Mouse (Mus musculus) small intestine, adult 2 months (tissue): ENCODE measurements at regions not wholly inside any gene's neighbourhood (a gene's known extent, or its start where the extent isn't known, plus 50 kb on each side); places are given as distances from the start of the nearest gene placed in this dataset.

Experiments
- H3K27ac ChIP-seq: fragments of 200-500 bp; 2 replicates; pipeline ENCODE4 v1.5.1; 2012; ENCODE audit warnings: low read depth, low read length, control low read depth, inconsistent platforms; ENCODE audit not compliant: insufficient read depth
- H3K27me3 ChIP-seq: fragments of 200-500 bp; 2 replicates; pipeline ENCODE4 v1.6.1; 2012; ENCODE audit warnings: mild to moderate bottlenecking, moderate library complexity, low read length, inconsistent platforms; ENCODE audit not compliant: control insufficient read depth, insufficient read depth
- H3K36me3 ChIP-seq: fragments of 200-500 bp; 2 replicates; pipeline ENCODE4 v1.6.1; 2012; ENCODE audit warnings: mild to moderate bottlenecking, low read length, control low read depth, inconsistent platforms; ENCODE audit not compliant: control insufficient read depth, insufficient read depth
- H3K4me1 ChIP-seq: fragments of 200-500 bp; 2 replicates; pipeline ENCODE4 v1.6.1; 2012; ENCODE audit warnings: low read length, inconsistent platforms, mixed read lengths; ENCODE audit not compliant: control insufficient read depth, insufficient read depth, insufficient read length
- H3K4me3 ChIP-seq: fragments of 200-500 bp; 2 replicates; pipeline ENCODE4 v1.5.1; 2012; ENCODE audit warnings: low read depth, mild to moderate bottlenecking, control low read depth, inconsistent platforms, low read length, moderate library complexity
- CTCF ChIP-seq: fragments of 200-500 bp; IDR thresholded peaks from 2 replicates; pipeline ENCODE4 v1.5.1; 2012; ENCODE audit warnings: low read depth, mild to moderate bottlenecking, control low read depth, inconsistent platforms, low read length, moderate library complexity, mixed read lengths; ENCODE audit not compliant: insufficient replicate concordance, insufficient read length; ENCODE audit errors: extremely low read depth
- POLR2A ChIP-seq: fragments of 200-500 bp; IDR thresholded peaks from 2 replicates; pipeline ENCODE4 v1.6.1; 2012; ENCODE audit warnings: low read depth, mild to moderate bottlenecking, control low read depth, inconsistent platforms, low read length, moderate library complexity
- whole genome bisulfite sequencing: fragments of 180-500 bp; shearing (Covaris S2); methylation state at CpG from one replicate; pipeline ENCODE4 v1.1.7; 2018; 5-methylcytosine and 5-hydroxymethylcytosine counted together

GRCm38 (mm10) chr19:26938911-26939310 lies 53.2 kb downstream of the Gm815 start:
- H3K4me1 ChIP-seq: no peaks in the 10 kb centered on the region
- H3K36me3 ChIP-seq: no peaks in the 10 kb centered on the region
- TF ChIP-seq POLR2A (no peak), CTCF (no peak)
- 87% methylated on average over 8 of the region's 8 CpGs for WGBS
- no peaks in the 10 kb centered on the region for H3K27me3 ChIP-seq
- no peak overlapping the region for H3K4me3 ChIP-seq
- no peak overlapping the region for H3K27ac ChIP-seq

DNA sequence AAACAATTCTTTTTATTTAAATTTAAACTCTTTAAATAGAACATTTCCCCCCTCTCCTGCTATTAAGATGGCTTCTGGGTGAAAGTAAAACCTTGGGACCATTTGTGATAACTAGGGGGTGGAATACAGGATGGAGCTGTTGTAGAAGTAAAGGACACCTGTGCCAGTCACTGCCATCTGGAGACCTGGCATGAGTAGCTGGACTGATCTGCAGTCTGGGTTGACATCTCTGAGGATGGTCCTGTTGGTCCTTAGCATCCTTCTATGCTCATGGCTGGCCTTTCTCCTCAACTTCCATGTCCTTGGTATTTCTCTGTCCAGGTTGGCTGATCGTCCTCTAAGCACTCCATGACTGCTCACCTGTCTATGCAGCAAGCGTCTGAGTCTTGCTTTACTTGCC lies 58.3 kb downstream of the Gm815 start:
- no peak overlapping the region for H3K4me3 ChIP-seq
- no peaks in the 10 kb centered on the region for H3K4me1 ChIP-seq
- H3K27ac ChIP-seq: no peak overlapping the region
- 72% methylated on average over 2 of the region's 2 CpGs for WGBS
- H3K27me3 ChIP-seq: no peaks in the 10 kb centered on the region
- TF ChIP-seq POLR2A: no peak
- TF ChIP-seq CTCF: no peak
- H3K36me3 ChIP-seq: no peaks in the 10 kb centered on the region

- H3K36me3 ChIP-seq: no peaks in the 10 kb centered on the region
- no peaks in the 10 kb centered on the region for H3K4me1 ChIP-seq
- H3K27ac ChIP-seq: no peak overlapping the region
- no peak overlapping the region for H3K4me3 ChIP-seq
- 28% methylated on average over 3 of the region's 3 CpGs for WGBS
- TF ChIP-seq CTCF (no peak), POLR2A (no peak)
- no peaks in the 10 kb centered on the region; the same call in 1 of the 2 replicates for H3K27me3 ChIP-seq
These were observed 60.9 kb downstream of the Gm815 start for GRCm38 (mm10) chr19:26946562-26946961.

DNA sequence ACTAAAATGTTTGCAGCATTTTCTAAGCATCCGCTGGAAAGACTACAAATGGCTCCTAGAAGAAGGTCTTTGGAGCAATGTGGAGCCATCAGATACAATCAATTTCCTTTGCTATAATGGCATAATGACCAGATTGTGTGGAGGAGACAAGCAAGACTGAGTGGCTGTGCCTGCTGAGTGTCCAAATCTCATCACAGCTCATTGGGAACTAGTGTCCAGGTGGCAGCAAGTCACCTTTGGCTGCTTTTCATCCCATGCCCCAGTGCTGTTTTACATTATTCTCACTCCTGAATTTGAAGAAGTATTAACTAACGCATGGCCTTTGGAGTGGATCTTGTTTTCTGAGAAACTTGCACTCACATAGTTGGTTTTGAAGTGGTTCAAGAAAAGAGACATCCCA lies 62.8 kb downstream of the Gm815 start:
- Histone ChIP-seq H3K27ac (no peak overlapping the region), H3K4me3 (no peak overlapping the region), H3K36me3 (no peaks in the 10 kb centered on the region), H3K27me3 (no peaks in the 10 kb centered on the region; the same call in 1 of the 2 replicates), H3K4me1 (no peaks in the 10 kb centered on the region)
- no peak for TF ChIP-seq CTCF
- no peak for TF ChIP-seq POLR2A
- WGBS: 91% methylated on average over 2 of the region's 2 CpGs

- Histone ChIP-seq H3K4me3 (no peak overlapping the region), H3K4me1 (no peaks in the 10 kb centered on the region), H3K27ac (no peak overlapping the region), H3K27me3 (no peaks in the 10 kb centered on the region; the same call in 1 of the 2 replicates), H3K36me3 (no peaks in the 10 kb centered on the region)
- WGBS: 91% methylated on average over 4 of the region's 4 CpGs
- TF ChIP-seq CTCF (no peak), POLR2A (no peak)
These were observed 63.5 kb downstream of the Gm815 start for GRCm38 (mm10) chr19:26949153-26949552.

- TF ChIP-seq POLR2A (no peak), CTCF (no peak)
- Histone ChIP-seq H3K27me3 (no peaks in the 10 kb centered on the region; the same call in 1 of the 2 replicates), H3K4me1 (no peaks in the 10 kb centered on the region), H3K27ac (no peak overlapping the region), H3K36me3 (no peaks in the 10 kb centered on the region), H3K4me3 (no peak overlapping the region)
- 78% methylated on average over 8 of the region's 8 CpGs for WGBS
These were observed 67.7 kb downstream of the Gm815 start for GRCm38 (mm10) chr19:26953348-26953747.

DNA sequence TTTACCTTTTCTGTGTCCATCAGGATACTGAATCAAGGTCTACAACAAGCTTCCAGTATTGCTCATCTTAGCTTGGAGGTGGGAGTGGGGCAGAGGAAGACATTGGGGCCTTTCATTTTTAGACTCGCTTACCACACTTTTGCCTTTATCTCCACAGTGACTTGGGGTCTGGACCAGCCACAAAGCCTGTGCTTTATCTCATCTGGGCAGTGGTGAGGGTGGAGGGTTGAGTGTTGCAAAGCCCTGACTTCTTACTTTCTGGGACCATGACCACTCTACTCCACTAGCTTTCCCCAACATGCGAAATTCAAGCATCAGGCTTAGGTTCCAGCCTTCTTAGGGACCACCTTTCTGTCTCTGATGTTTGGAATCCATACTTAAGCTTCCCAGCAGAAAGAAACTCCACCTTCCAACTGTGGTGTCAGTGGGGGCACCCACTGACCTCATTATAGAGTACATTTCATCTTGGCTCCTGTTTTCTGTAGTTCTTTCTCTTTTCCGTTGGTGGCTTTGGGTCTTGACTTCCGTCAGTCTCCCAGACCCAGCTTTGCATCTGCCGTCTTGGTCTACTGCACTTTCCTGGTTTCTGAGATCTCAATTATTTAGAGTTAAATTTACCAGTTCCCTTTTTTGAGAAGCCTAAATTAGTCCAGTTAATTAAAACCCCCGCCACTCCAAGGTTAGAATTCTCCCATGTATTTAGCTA lies 80.5 kb downstream of the Gm815 start:
- H3K4me1 ChIP-seq: no peaks in the 10 kb centered on the region
- H3K27ac ChIP-seq: no peak overlapping the region
- no peak for TF ChIP-seq CTCF
- TF ChIP-seq POLR2A: no peak
- H3K4me3 ChIP-seq: no peak overlapping the region
- H3K27me3 ChIP-seq: no peaks in the 10 kb centered on the region
- WGBS: 81% methylated on average over 6 of the region's 6 CpGs
- H3K36me3 ChIP-seq: no peaks in the 10 kb centered on the region
